Mouse (Mus musculus): ENCODE data around the gene Abcb8. TPM values are rescaled to one million over a fixed set of nuclear protein-coding genes. Genes with fewer than 3 reads are reported as not detected.

Gene Abcb8
- total RNA-seq, 1 experiment, result 46.5 TPM

DNA sequence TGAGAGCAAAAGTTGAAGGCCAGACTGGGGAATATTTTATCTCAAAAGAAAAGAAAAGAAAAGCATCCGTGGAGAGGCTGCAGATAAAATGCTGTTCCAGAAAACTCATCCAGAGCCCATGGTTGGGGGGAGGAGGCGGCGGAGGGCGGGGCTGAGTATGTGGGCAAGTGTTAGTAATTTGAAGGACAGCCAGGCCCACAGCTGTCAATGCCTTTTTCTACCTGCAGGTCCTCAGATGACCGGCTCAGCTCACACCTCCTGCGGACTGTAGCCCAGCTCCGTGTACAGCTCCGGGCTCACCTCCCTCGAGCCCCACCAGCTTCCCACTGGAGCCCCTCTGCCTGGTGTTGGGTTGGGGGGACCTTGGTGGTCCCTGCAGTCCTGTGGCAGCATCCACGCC, 6.2 kb downstream of the Abcb8 start:
- DNase-seq (ENCODE audit: low read depth, low spot score), result no peak
- Histone ChIP-seq H3K4me1 (ENCODE audit: control insufficient read depth in 2 of 2, insufficient read depth in 2 of 2, low read length in 2 of 2, poor library complexity in 1 of 2) (peaks cover 0 to 4% of the 10 kb centered on the region in 2 experiments; a peak in 1 of 4 replicates), H3K36me3 (ENCODE audit: control insufficient read depth, insufficient read depth, low read length, poor library complexity, severe bottlenecking) (peaks cover 2% of the 10 kb centered on the region; the same call in 1 of the 2 replicates), H3K9ac (ENCODE audit: insufficient read depth, low read depth, low read length, poor library complexity, severe bottlenecking) (no peak overlapping the region), H3K9me3 (ENCODE audit: control insufficient read depth, insufficient read depth, low read depth, low read length) (no peaks in the 10 kb centered on the region), H3K4me3 (ENCODE audit: insufficient read depth in 1 of 2, low read depth in 1 of 2, low read length in 2 of 2, poor library complexity in 1 of 2, severe bottlenecking in 1 of 2) (no peak overlapping the region), H3K27ac (ENCODE audit: insufficient read depth, low read depth, low read length, poor library complexity, severe bottlenecking) (no peak overlapping the region)
- in situ Hi-C loops (cut with MboI; ENCODE audit: low sequenced_read_pairs in 2 of 2, unreplicated experiment in 2 of 2), result no loop called here
- TF ChIP-seq ZC3H11A (IDR thresholded peaks at IDR 0.05; ENCODE audit: borderline replicate concordance, low read depth, low read length) (no peak), ZNF384 (IDR thresholded peaks at IDR 0.05; ENCODE audit: low read depth, low read length) (no peak), MAFK (IDR thresholded peaks at IDR 0.05; ENCODE audit: insufficient read depth, low read depth, low read length) (no peak)

DNA sequence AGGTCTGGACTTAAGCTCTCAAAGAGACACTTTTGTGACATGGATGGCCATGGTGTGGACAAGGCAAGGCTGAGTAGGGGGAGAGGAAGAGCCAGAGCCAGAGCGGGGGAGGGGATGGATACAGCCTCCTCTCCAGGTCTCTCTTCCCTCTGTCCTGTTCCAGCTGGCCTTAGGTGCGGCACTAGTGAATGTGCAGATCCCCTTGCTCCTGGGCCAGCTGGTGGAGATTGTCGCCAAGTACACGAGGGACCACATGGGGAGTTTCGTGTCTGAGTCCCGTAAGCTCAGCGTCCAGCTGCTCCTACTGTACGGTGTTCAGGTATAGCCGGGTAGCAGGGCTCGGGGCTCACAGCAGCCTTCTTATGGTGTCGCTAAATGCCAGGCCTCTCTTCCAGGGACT, 6.9 kb downstream of the Abcb8 start:
- no peak overlapping the region for H3K27ac ChIP-seq (ENCODE audit: insufficient read depth, low read depth, low read length, poor library complexity, severe bottlenecking)
- no peak overlapping the region for H3K9ac ChIP-seq (ENCODE audit: insufficient read depth, low read depth, low read length, poor library complexity, severe bottlenecking)
- TF ChIP-seq CHD2 (IDR thresholded peaks at IDR 0.05; ENCODE audit: low read depth, low read length), result no peak
- TF ChIP-seq ZC3H11A (IDR thresholded peaks at IDR 0.05; ENCODE audit: borderline replicate concordance, low read depth, low read length), result no peak
- TF ChIP-seq HCFC1 (IDR thresholded peaks at IDR 0.05; ENCODE audit: borderline replicate concordance, insufficient read depth, low read length), result no peak
- no peak for TF ChIP-seq ZNF384 (IDR thresholded peaks at IDR 0.05; ENCODE audit: low read depth, low read length)
- no peak for TF ChIP-seq MAFK (IDR thresholded peaks at IDR 0.05; ENCODE audit: insufficient read depth, low read depth, low read length)
- peaks cover 0 to 5% of the 10 kb centered on the region in 2 experiments; a peak in 2 of 4 replicates for H3K4me1 ChIP-seq (ENCODE audit: control insufficient read depth in 2 of 2, insufficient read depth in 2 of 2, low read length in 2 of 2, poor library complexity in 1 of 2)
- in situ Hi-C loops (cut with MboI; ENCODE audit: low sequenced_read_pairs in 2 of 2, unreplicated experiment in 2 of 2), result no loop called here
- no peak for DNase-seq (ENCODE audit: low read depth, low spot score)
- peaks cover 2% of the 10 kb centered on the region; the same call in 1 of the 2 replicates for H3K36me3 ChIP-seq (ENCODE audit: control insufficient read depth, insufficient read depth, low read length, poor library complexity, severe bottlenecking)
- H3K9me3 ChIP-seq (ENCODE audit: control insufficient read depth, insufficient read depth, low read depth, low read length), result no peaks in the 10 kb centered on the region
- no peak overlapping the region for H3K4me3 ChIP-seq (ENCODE audit: insufficient read depth in 1 of 2, low read depth in 1 of 2, low read length in 2 of 2, poor library complexity in 1 of 2, severe bottlenecking in 1 of 2)

DNA sequence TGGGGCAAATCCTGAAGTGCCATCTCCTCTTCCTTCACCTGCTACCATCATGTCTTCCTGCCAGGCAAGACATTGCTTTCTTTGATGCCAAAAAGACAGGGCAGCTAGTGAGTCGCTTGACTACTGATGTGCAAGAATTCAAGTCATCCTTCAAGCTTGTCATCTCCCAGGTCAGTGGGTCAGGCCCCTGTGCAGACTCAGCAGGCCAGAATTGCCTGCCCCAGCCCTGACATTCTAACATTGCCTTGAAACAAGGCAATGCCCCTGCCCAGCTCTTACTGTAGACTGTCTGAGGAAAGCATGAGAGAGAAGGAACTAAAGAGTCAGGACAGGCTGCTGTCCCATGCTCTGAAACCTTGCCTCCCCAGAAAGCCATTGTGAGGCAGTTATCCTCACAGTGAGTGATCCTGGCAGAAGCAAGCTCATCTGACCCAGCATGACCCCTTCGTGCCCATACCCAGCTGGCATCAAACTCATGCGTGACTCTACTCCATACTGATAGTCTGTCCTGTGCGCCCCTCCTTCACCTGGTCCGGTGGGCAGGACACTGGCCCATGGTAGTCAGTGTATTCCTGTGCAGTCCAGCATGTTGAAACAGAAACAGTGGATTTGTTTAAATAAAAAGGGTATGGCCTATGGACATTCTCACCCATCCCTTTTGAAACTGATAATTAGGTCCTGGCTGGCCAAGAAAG, 7.6 kb downstream of the Abcb8 start:
- Histone ChIP-seq H3K9me3 (ENCODE audit: control insufficient read depth, insufficient read depth, low read depth, low read length) (no peaks in the 10 kb centered on the region), H3K4me1 (ENCODE audit: control insufficient read depth in 2 of 2, insufficient read depth in 2 of 2, low read length in 2 of 2, poor library complexity in 1 of 2) (peaks cover 0 to 7% of the 10 kb centered on the region in 2 experiments; a peak in 2 of 4 replicates), H3K9ac (ENCODE audit: insufficient read depth, low read depth, low read length, poor library complexity, severe bottlenecking) (no peak overlapping the region), H3K4me3 (ENCODE audit: insufficient read depth in 1 of 2, low read depth in 1 of 2, low read length in 2 of 2, poor library complexity in 1 of 2, severe bottlenecking in 1 of 2) (no peak overlapping the region), H3K27ac (ENCODE audit: insufficient read depth, low read depth, low read length, poor library complexity, severe bottlenecking) (no peak overlapping the region), H3K36me3 (ENCODE audit: control insufficient read depth, insufficient read depth, low read length, poor library complexity, severe bottlenecking) (peaks cover 2% of the 10 kb centered on the region; the same call in 1 of the 2 replicates)
- TF ChIP-seq HCFC1 (IDR thresholded peaks at IDR 0.05; ENCODE audit: borderline replicate concordance, insufficient read depth, low read length) (no peak), MAFK (IDR thresholded peaks at IDR 0.05; ENCODE audit: insufficient read depth, low read depth, low read length) (no peak), CHD2 (IDR thresholded peaks at IDR 0.05; ENCODE audit: low read depth, low read length) (no peak), ZNF384 (IDR thresholded peaks at IDR 0.05; ENCODE audit: low read depth, low read length) (no peak), ZC3H11A (IDR thresholded peaks at IDR 0.05; ENCODE audit: borderline replicate concordance, low read depth, low read length) (no peak)
- in situ Hi-C loops (cut with MboI; ENCODE audit: low sequenced_read_pairs in 2 of 2, unreplicated experiment in 2 of 2), result no loop called here
- no peak for DNase-seq (ENCODE audit: low read depth, low spot score)

DNA sequence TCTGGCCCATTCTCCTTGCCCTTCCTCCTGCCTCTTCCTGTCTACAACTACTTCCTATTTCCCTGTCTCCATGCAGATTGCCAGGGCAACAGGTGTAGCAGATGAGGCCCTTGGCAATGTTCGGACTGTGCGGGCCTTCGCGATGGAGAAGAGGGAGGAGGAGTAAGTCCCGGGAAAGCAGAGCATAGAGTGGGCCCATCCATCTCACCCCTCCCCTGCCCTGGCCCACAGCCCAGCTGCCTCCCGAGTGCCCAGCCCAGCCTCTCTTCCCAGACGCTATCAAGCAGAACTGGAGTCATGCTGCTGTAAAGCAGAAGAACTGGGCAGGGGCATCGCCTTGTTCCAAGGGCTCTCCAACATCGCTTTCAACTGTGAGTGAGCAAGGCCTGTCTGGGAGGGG, 8.5 kb downstream of the Abcb8 start:
- in situ Hi-C loops (cut with MboI; ENCODE audit: low sequenced_read_pairs in 2 of 2, unreplicated experiment in 2 of 2), result no loop called here
- peaks cover 0 to 7% of the 10 kb centered on the region in 2 experiments; a peak in 2 of 4 replicates for H3K4me1 ChIP-seq (ENCODE audit: control insufficient read depth in 2 of 2, insufficient read depth in 2 of 2, low read length in 2 of 2, poor library complexity in 1 of 2)
- H3K4me3 ChIP-seq (ENCODE audit: insufficient read depth in 1 of 2, low read depth in 1 of 2, low read length in 2 of 2, poor library complexity in 1 of 2, severe bottlenecking in 1 of 2), result no peak overlapping the region
- peaks cover 2% of the 10 kb centered on the region; the same call in 1 of the 2 replicates for H3K36me3 ChIP-seq (ENCODE audit: control insufficient read depth, insufficient read depth, low read length, poor library complexity, severe bottlenecking)
- H3K27ac ChIP-seq (ENCODE audit: insufficient read depth, low read depth, low read length, poor library complexity, severe bottlenecking), result no peak overlapping the region
- DNase-seq (ENCODE audit: low read depth, low spot score), result no peak
- TF ChIP-seq ZC3H11A (IDR thresholded peaks at IDR 0.05; ENCODE audit: borderline replicate concordance, low read depth, low read length) (no peak), ZNF384 (IDR thresholded peaks at IDR 0.05; ENCODE audit: low read depth, low read length) (no peak), CHD2 (IDR thresholded peaks at IDR 0.05; ENCODE audit: low read depth, low read length) (no peak), HCFC1 (IDR thresholded peaks at IDR 0.05; ENCODE audit: borderline replicate concordance, insufficient read depth, low read length) (no peak), MAFK (IDR thresholded peaks at IDR 0.05; ENCODE audit: insufficient read depth, low read depth, low read length) (no peak)
- no peaks in the 10 kb centered on the region for H3K9me3 ChIP-seq (ENCODE audit: control insufficient read depth, insufficient read depth, low read depth, low read length)
- no peak overlapping the region for H3K9ac ChIP-seq (ENCODE audit: insufficient read depth, low read depth, low read length, poor library complexity, severe bottlenecking)

Measured in ES-E14 (cell line).